ENCODE assay signal across 8 mouse cellular contexts in genomic region chr7:66867719-66868501, GRCm38 (mm10). TPM values are rescaled to one million over a fixed set of nuclear protein-coding genes. Genes with fewer than 3 reads are reported as not detected.
A peak's percentile ranks its signal among the peaks of the same experiment; 100 is the strongest.
DNase-seq lines count a peak whose midpoint lies in the region; ATAC-seq lines count a peak whose summit lies in the region.

No protein-coding gene starts in this region.

- peaks cover 21% of the 10 kb centered on the region for H3K4me1 ChIP-seq in forebrain, embryonic 13.5 days
- peaks cover 6% of the 10 kb centered on the region; the same call in 1 of the 2 replicates for H3K4me1 ChIP-seq in forebrain, embryonic 11.5 days (replicated peaks; ENCODE audit: control insufficient read depth, insufficient read depth, low read length)

- no peak overlapping the region for H3K9ac ChIP-seq in forebrain, embryonic 13.5 days
- H3K9ac ChIP-seq in forebrain, embryonic 11.5 days (ENCODE audit: low read length): no peak overlapping the region

- no peaks in the 10 kb centered on the region for H3K27me3 ChIP-seq in forebrain, embryonic 13.5 days
- no peaks in the 10 kb centered on the region for H3K27me3 ChIP-seq in forebrain, embryonic 11.5 days (ENCODE audit: control insufficient read depth, insufficient read depth, low read length)

- H3K9me3 ChIP-seq in forebrain, embryonic 13.5 days (replicated peaks): no peaks in the 10 kb centered on the region
- no peaks in the 10 kb centered on the region for H3K9me3 ChIP-seq in forebrain, embryonic 11.5 days (ENCODE audit: control insufficient read depth, low read length)

- WGBS in forebrain, embryonic 13.5 days: 39% methylated on average over 13 of the region's 13 CpGs
- WGBS in forebrain, embryonic 11.5 days: 51% methylated on average over 13 of the region's 13 CpGs

- no peak for DNase-seq in forebrain, embryonic 11.5 days (ENCODE audit: low spot score)
- peak; percentile 41 for DNase-seq in adipocyte (ENCODE audit: low spot score)
- peak; percentile 35 for DNase-seq in forelimb bud, embryonic 11.5 days (ENCODE audit: low read depth, low spot score)
- peak; percentile 53 to 68 for DNase-seq in layer of hippocampus, adult 8-10 months (ENCODE audit: low spot score in 2 of 2)
- peak; percentile 21 for DNase-seq in lung, postnatal 25 days (ENCODE audit: low spot score)
- DNase-seq in testis, postnatal 10 days (ENCODE audit: low spot score): peak; percentile 59
- no peak for DNase-seq in thymus, postnatal 10 days (ENCODE audit: low spot score in 2 of 2)

- ATAC-seq in forebrain, embryonic 13.5 days: peak; percentile 41
- ATAC-seq in forebrain, embryonic 11.5 days (replicated peaks; ENCODE audit: low FRiP score): no peak

- no peaks in the 10 kb centered on the region for H3K36me3 ChIP-seq in forebrain, embryonic 13.5 days (ENCODE audit: poor library complexity, severe bottlenecking)
- no peaks in the 10 kb centered on the region for H3K36me3 ChIP-seq in forebrain, embryonic 11.5 days (ENCODE audit: control insufficient read depth, insufficient read depth, low read length)

- H3K27ac ChIP-seq in forebrain, embryonic 13.5 days: peak overlapping the region; percentile 77
- no peak overlapping the region for H3K27ac ChIP-seq in forebrain, embryonic 11.5 days (ENCODE audit: low read depth, low read length)

- H3K4me3 ChIP-seq in forebrain, embryonic 13.5 days: no peak overlapping the region
- no peak overlapping the region for H3K4me3 ChIP-seq in forebrain, embryonic 11.5 days (ENCODE audit: low read depth, low read length)

- no peak overlapping the region for H3K4me2 ChIP-seq in forebrain, embryonic 13.5 days
- H3K4me2 ChIP-seq in forebrain, embryonic 11.5 days (ENCODE audit: low read depth, low read length, severe bottlenecking): no peak overlapping the region

RNA-seq across cellular contexts. Expression of gene Adamts17, which starts 28.4 kb away (rescaled TPM):
- polyA plus RNA-seq in forebrain, embryonic 13.5 days (2015; fragmentation: Nextera tagmentation; extraction: Ambion mirVana): 1.5 and 1.9 TPM in 2 replicates
- polyA plus RNA-seq in forebrain, embryonic 11.5 days (2014; fragmentation: Nextera tagmentation; extraction: Ambion mirVana): 0.72 and 1.1 TPM in 2 replicates
- 10 to 100 TPM; 17.6 to 33.8 (median 24.9) TPM for total RNA-seq in layer of hippocampus, adult 8-10 months (2022)

Comparison
In these comparisons a context has a peak if more than half of its experiments do, and no peak if none do; other contexts are left out.
1. DNase-seq: peak in adipocyte (single experiment), forelimb bud, embryonic 11.5 days (single experiment), layer of hippocampus, adult 8-10 months (2 of 2), lung, postnatal 25 days (single experiment) and testis, postnatal 10 days (single experiment); none in forebrain, embryonic 11.5 days (single experiment) and thymus, postnatal 10 days (0 of 2).